Mouse (Mus musculus) bone marrow, adult 2 months (tissue): ENCODE measurements around the gene Kcnmb1. TPM values are rescaled to one million over a fixed set of nuclear protein-coding genes. Genes with fewer than 3 reads are reported as not detected.

Experiments
- H3K27ac ChIP-seq: fragments of 200-500 bp; 2 replicates; pipeline ENCODE4 v1.5.1; 2012; ENCODE audit warnings: low read depth, mild to moderate bottlenecking, control low read depth, inconsistent platforms, low read length; ENCODE audit not compliant: control insufficient read depth, poor library complexity, insufficient read depth
- H3K4me1 ChIP-seq: fragments of 200-500 bp; 2 replicates; pipeline ENCODE4 v1.6.1; 2011; ENCODE audit warnings: low read length; ENCODE audit not compliant: control insufficient read depth, insufficient read depth
- H3K4me3 ChIP-seq: fragments of 200-500 bp; replicated peaks from 2 replicates; pipeline ENCODE3; 2011; ENCODE audit warnings: mild to moderate bottlenecking, low read depth, low read length, control low read depth; ENCODE audit not compliant: control insufficient read depth
- CTCF ChIP-seq: fragments of 200-500 bp; IDR thresholded peaks from 2 replicates; pipeline ENCODE4 v1.5.1; 2011; ENCODE audit warnings: low read length, control low read depth; ENCODE audit not compliant: control insufficient read depth, insufficient read depth
- POLR2A ChIP-seq: fragments of 200-500 bp; IDR thresholded peaks from 2 replicates; pipeline ENCODE4 v1.6.1; 2011; ENCODE audit warnings: low read depth, mild to moderate bottlenecking, control low read depth, low read length, borderline replicate concordance; ENCODE audit not compliant: control insufficient read depth
- WGBS: fragments of 180-500 bp; shearing (Covaris S2); methylation state at CpG from one replicate; pipeline ENCODE4 v1.1.7; 2018; 5-methylcytosine and 5-hydroxymethylcytosine counted together
- polyA plus RNA-seq: library from polyadenylated mRNA; stranded (reverse); fragments of >200 nt; gene quantifications from 2 replicates; pipeline ENCODE4 v1.2.4, GENCODE M21; 2011; ENCODE audit warnings: low replicate concordance; ENCODE audit not compliant: missing spikeins, insufficient read depth, insufficient read length

The Kcnmb1 gene
- polyA plus RNA-seq, 1 experiment = not detected

DNA sequence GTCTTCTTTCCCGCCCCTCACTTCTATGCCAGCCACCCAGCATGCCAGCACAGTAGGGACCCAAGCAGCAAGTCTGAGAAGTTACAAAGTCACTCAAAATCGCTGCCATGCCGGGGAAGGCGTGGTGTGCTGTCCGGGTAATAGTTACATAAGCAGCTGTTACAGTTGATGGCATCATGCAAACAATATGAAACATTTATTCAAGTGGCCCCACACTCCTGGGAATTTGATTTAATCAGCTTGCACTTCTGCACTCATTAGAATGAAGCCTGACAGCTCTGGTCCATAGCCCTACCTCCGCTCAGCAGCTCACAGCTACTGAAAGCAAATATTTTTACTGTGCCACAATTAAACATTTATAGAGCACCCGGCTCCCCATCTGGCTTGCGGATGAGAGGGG is 37.0 kb upstream of the Kcnmb1 start:
- Histone ChIP-seq H3K4me1 (no peaks in the 10 kb centered on the region), H3K4me3 (no peak overlapping the region), H3K27ac (no peak overlapping the region)
- TF ChIP-seq CTCF (no peak), POLR2A (no peak)
- 77% methylated on average over 8 of the region's 8 CpGs for WGBS

GRCm38 (mm10) chr11:33926551-33926950 is 36.3 kb upstream of the Kcnmb1 start:
- TF ChIP-seq POLR2A (no peak), CTCF (no peak)
- no peak overlapping the region for H3K4me3 ChIP-seq
- no peak overlapping the region for H3K27ac ChIP-seq
- H3K4me1 ChIP-seq = no peaks in the 10 kb centered on the region
- 45% methylated on average over 2 of the region's 2 CpGs for WGBS

- Histone ChIP-seq H3K4me3 (no peak overlapping the region), H3K4me1 (no peaks in the 10 kb centered on the region; the same call in 1 of the 2 replicates), H3K27ac (no peak overlapping the region)
- WGBS = 75% methylated on average over 6 of the region's 6 CpGs
- TF ChIP-seq POLR2A (no peak), CTCF (no peak)
Observed at GRCm38 (mm10) chr11:33927321-33927720, 35.5 kb upstream of the Kcnmb1 start.

DNA sequence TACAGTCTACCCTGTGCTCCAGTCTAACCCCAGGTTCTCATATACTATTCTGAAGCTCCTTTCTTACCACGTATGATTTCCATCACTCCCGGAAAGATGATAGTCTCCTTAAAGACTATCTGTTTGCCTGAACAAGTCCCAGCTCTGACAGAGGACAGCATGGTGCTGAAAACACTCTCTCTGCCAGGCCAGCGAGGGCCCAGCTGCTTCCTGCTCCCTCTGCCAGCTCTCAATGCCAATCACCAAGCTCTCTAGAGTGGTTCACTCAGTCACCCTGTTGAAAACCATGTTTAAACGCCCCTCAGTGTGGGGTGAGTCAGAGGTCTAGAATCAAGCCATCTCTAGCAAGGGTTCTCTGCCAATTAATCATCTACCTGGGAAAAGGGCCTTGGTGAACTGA is 35.0 kb upstream of the Kcnmb1 start:
- 45% methylated on average over 4 of the region's 4 CpGs for WGBS
- H3K4me3 ChIP-seq = no peak overlapping the region
- TF ChIP-seq POLR2A (no peak), CTCF (no peak)
- peaks cover 3% of the 10 kb centered on the region; the same call in 1 of the 2 replicates for H3K4me1 ChIP-seq
- H3K27ac ChIP-seq = no peak overlapping the region

DNA sequence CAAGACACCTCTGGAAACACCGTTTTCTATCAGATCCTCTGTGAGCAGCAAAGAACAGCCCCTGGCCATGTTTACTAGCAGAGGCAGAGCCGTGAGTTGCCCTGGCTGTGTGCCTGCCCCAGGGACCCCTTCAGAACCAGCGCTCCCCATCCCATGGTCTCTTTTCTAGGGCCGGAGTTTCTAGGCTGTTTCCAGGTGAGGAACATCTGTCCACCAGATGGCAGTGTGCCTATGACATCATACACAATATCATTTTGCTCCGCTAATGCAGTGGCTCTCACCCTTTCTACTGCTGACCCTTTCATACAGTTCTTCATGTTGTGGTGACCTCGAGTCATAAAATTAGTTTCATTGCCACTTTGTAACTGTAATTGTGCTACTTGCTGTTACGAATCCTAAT is 34.2 kb upstream of the Kcnmb1 start:
- H3K4me3 ChIP-seq = no peak overlapping the region
- TF ChIP-seq POLR2A = no peak
- TF ChIP-seq CTCF = peak; percentile 45; the same call in 1 of the 2 replicates
- 36% methylated on average over 7 of the region's 7 CpGs for WGBS
- H3K4me1 ChIP-seq = peaks cover 3% of the 10 kb centered on the region; the same call in 1 of the 2 replicates
- H3K27ac ChIP-seq = no peak overlapping the region

DNA sequence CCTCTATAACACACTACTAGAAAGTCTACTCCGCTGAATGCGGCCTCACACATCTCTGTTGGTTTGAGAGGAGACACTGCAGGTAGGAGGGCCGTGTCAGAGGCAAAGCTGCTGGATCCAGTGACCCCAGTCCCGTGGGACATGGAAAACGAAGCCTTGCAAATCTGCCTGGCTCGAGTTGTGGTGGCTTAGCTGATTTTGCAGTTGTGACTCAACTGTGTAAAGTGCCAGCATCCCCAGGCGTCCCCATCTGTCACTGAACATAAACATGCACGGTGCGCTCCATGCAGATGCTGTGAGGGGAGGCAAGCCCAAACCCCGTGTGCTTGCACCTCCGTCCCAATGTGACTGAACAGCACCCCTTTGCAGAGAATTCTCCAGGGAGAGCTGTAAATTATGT is 33.4 kb upstream of the Kcnmb1 start:
- 77% methylated on average over 11 of the region's 11 CpGs for WGBS
- no peak for TF ChIP-seq POLR2A
- TF ChIP-seq CTCF = no peak
- Histone ChIP-seq H3K4me3 (no peak overlapping the region), H3K27ac (no peak overlapping the region), H3K4me1 (peaks cover 3% of the 10 kb centered on the region)

GRCm38 (mm10) chr11:33931836-33932385 is 30.9 kb upstream of the Kcnmb1 start:
- no peak for TF ChIP-seq CTCF
- no peak for TF ChIP-seq POLR2A
- Histone ChIP-seq H3K4me1 (peaks cover 3% of the 10 kb centered on the region), H3K27ac (no peak overlapping the region), H3K4me3 (peak overlapping the region; percentile 35)
- 8% methylated on average over 10 of the region's 10 CpGs for WGBS

GRCm38 (mm10) chr11:33932386-33933111 is 30.3 kb upstream of the Kcnmb1 start:
- Histone ChIP-seq H3K4me1 (peaks cover 3% of the 10 kb centered on the region), H3K4me3 (peak overlapping the region; percentile 35), H3K27ac (peak overlapping the region; percentile 53)
- no peak for TF ChIP-seq POLR2A
- TF ChIP-seq CTCF = no peak
- 4% methylated on average over 18 of the region's 18 CpGs for WGBS

DNA sequence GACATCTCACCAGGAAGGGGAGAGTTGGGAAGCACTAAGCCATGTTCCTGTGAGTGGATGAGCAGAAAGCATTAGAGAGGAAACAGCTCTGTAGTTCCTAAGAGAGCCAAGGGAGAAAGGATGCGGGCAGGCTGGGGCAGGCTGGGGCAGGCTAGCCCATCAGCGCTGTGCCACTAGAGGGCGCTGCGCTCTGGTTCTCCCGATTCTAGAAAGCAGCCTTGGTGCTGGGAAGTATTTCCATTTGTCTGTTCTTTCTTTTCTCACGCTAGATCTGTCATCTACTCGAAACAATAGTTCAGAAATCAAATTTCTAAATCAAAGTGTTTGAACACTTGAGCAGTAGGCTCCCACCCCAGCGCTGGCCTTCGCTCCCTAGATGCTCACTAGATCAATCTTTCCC is 28.5 kb upstream of the Kcnmb1 start:
- Histone ChIP-seq H3K4me1 (peaks cover 3% of the 10 kb centered on the region), H3K4me3 (no peak overlapping the region), H3K27ac (no peak overlapping the region)
- TF ChIP-seq POLR2A (no peak), CTCF (peak; percentile 57)
- WGBS = 78% methylated on average over 9 of the region's 9 CpGs
